Mouse (Mus musculus): ENCODE results near the gene Lyst. TPM values are rescaled to one million over a fixed set of nuclear protein-coding genes. Genes with fewer than 3 reads are reported as not detected.
"Not testable (repeated sequence)": the region's sequence is repeated elsewhere in the genome, so short reads cannot be mapped to it uniquely, and the experiment has no call there.

The Lyst gene
- polyA plus RNA-seq, 2 experiments: 4.1 to 4.7 TPM

DNA sequence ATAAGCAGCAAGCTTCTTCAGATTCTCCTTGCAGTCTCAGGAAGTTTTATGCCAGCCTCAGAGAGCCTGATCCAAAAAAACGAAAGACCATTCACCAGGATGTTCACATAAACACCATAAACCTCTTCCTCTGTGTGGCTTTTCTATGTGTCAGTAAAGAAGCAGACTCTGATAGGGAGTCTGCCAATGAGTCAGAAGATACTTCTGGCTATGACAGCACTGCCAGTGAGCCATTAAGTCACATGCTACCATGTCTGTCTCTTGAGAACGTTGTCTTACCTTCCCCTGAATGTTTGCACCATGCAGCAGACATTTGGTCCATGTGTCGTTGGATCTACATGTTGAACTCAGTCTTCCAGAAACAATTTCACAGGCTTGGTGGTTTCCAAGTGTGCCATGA lies 47.4 kb downstream of the Lyst start:
- no peak overlapping the region for H3K4me3 ChIP-seq (replicated peaks; ENCODE audit: low read length)
- no peaks in the 10 kb centered on the region for H3K9me3 ChIP-seq (ENCODE audit: control insufficient read depth, low read length)
- no peak overlapping the region for H3K27ac ChIP-seq (replicated peaks; ENCODE audit: low read depth, low read length)
- H3K36me3 ChIP-seq (ENCODE audit: control insufficient read depth, insufficient read depth, low read length): peaks cover 6% of the 10 kb centered on the region
- H3K27me3 ChIP-seq (ENCODE audit: control insufficient read depth, insufficient read depth, low read length): no peaks in the 10 kb centered on the region
- no peak overlapping the region for H3K4me2 ChIP-seq (replicated peaks; ENCODE audit: low read depth, low read length, severe bottlenecking)
- ATAC-seq (ENCODE audit: low FRiP score, low read depth) (no peak), DNase-seq (ENCODE audit: low spot score) (no peak)
- H3K9ac ChIP-seq (ENCODE audit: low read depth, low read length, severe bottlenecking): no peak overlapping the region
- H3K4me1 ChIP-seq (ENCODE audit: control insufficient read depth, insufficient read depth, low read length): no peaks in the 10 kb centered on the region
- no peak for TF ChIP-seq POLR2A (IDR thresholded peaks at IDR 0.05; ENCODE audit: borderline replicate concordance, extremely low read depth, insufficient read depth, insufficient read length)
- WGBS: 73% methylated on average over 3 of the region's 3 CpGs

DNA sequence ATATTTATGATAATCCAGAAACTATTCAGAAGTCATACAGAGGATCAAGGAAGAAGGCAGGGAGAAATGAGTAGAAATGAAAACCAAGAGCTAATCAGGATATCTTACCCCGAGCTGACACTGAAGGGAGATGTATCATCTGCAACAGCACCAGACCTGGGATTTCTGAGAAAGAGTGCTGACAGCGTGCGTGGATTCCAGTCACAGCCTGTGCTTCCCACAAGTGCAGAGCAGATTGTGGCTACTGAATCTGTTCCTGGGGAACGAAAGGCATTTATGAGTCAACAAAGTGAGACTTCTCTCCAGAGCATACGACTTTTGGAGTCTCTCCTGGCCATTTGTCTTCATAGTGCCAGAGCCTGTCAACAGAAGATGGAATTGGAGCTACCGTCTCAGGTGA lies 47.8 kb downstream of the Lyst start:
- Histone ChIP-seq H3K9ac (ENCODE audit: low read depth, low read length, severe bottlenecking) (no peak overlapping the region), H3K27me3 (ENCODE audit: control insufficient read depth, insufficient read depth, low read length) (no peaks in the 10 kb centered on the region), H3K4me3 (replicated peaks; ENCODE audit: low read length) (no peak overlapping the region), H3K9me3 (ENCODE audit: control insufficient read depth, low read length) (no peaks in the 10 kb centered on the region), H3K36me3 (ENCODE audit: control insufficient read depth, insufficient read depth, low read length) (peaks cover 6% of the 10 kb centered on the region), H3K4me2 (replicated peaks; ENCODE audit: low read depth, low read length, severe bottlenecking) (no peak overlapping the region), H3K27ac (replicated peaks; ENCODE audit: low read depth, low read length) (no peak overlapping the region), H3K4me1 (ENCODE audit: control insufficient read depth, insufficient read depth, low read length) (no peaks in the 10 kb centered on the region)
- no peak for TF ChIP-seq POLR2A (IDR thresholded peaks at IDR 0.05; ENCODE audit: borderline replicate concordance, extremely low read depth, insufficient read depth, insufficient read length)
- ATAC-seq (ENCODE audit: low FRiP score, low read depth) (no peak), DNase-seq (ENCODE audit: low spot score) (no peak)
- WGBS: 79% methylated on average over 6 of the region's 6 CpGs

GRCm38 (mm10) chr13:13638725-13639124 lies 48.5 kb downstream of the Lyst start:
- no peak for TF ChIP-seq POLR2A (IDR thresholded peaks at IDR 0.05; ENCODE audit: borderline replicate concordance, extremely low read depth, insufficient read depth, insufficient read length)
- no peak overlapping the region for H3K9ac ChIP-seq (ENCODE audit: low read depth, low read length, severe bottlenecking)
- no peaks in the 10 kb centered on the region for H3K4me1 ChIP-seq (ENCODE audit: control insufficient read depth, insufficient read depth, low read length)
- H3K4me2 ChIP-seq (replicated peaks; ENCODE audit: low read depth, low read length, severe bottlenecking): no peak overlapping the region
- 86% methylated on average over 4 of the region's 4 CpGs for WGBS
- no peak overlapping the region for H3K4me3 ChIP-seq (replicated peaks; ENCODE audit: low read length)
- no peaks in the 10 kb centered on the region for H3K9me3 ChIP-seq (ENCODE audit: control insufficient read depth, low read length)
- no peak overlapping the region for H3K27ac ChIP-seq (replicated peaks; ENCODE audit: low read depth, low read length)
- H3K27me3 ChIP-seq (ENCODE audit: control insufficient read depth, insufficient read depth, low read length): no peaks in the 10 kb centered on the region
- DNase-seq (ENCODE audit: low spot score): no peak
- peaks cover 6% of the 10 kb centered on the region for H3K36me3 ChIP-seq (ENCODE audit: control insufficient read depth, insufficient read depth, low read length)
- ATAC-seq (ENCODE audit: low FRiP score, low read depth): no peak

GRCm38 (mm10) chr13:13647296-13647695 lies 57.1 kb downstream of the Lyst start:
- ATAC-seq (ENCODE audit: low FRiP score, low read depth) (no peak), DNase-seq (ENCODE audit: low spot score) (no peak)
- H3K27ac ChIP-seq (replicated peaks; ENCODE audit: low read depth, low read length): no peak overlapping the region
- H3K27me3 ChIP-seq (ENCODE audit: control insufficient read depth, insufficient read depth, low read length): no peaks in the 10 kb centered on the region
- TF ChIP-seq POLR2A (IDR thresholded peaks at IDR 0.05; ENCODE audit: borderline replicate concordance, extremely low read depth, insufficient read depth, insufficient read length): no peak
- no peak overlapping the region for H3K9ac ChIP-seq (ENCODE audit: low read depth, low read length, severe bottlenecking)
- no peaks in the 10 kb centered on the region for H3K36me3 ChIP-seq (ENCODE audit: control insufficient read depth, insufficient read depth, low read length)
- H3K4me2 ChIP-seq (replicated peaks; ENCODE audit: low read depth, low read length, severe bottlenecking): no peak overlapping the region
- no peaks in the 10 kb centered on the region for H3K4me1 ChIP-seq (ENCODE audit: control insufficient read depth, insufficient read depth, low read length)
- H3K4me3 ChIP-seq (replicated peaks; ENCODE audit: low read length): no peak overlapping the region
- WGBS: 81% methylated on average over 3 of the region's 3 CpGs
- no peaks in the 10 kb centered on the region for H3K9me3 ChIP-seq (ENCODE audit: control insufficient read depth, low read length)

- WGBS: 92% methylated on average over 3 of the region's 3 CpGs
These were observed 65.3 kb downstream of the Lyst start for GRCm38 (mm10) chr13:13655453-13655852.

GRCm38 (mm10) chr13:13666103-13666502 lies 75.9 kb downstream of the Lyst start:
- H3K27me3 ChIP-seq (ENCODE audit: control insufficient read depth, insufficient read depth, low read length); H3K4me2 ChIP-seq (replicated peaks; ENCODE audit: low read depth, low read length, severe bottlenecking); H3K9me3 ChIP-seq (ENCODE audit: control insufficient read depth, low read length); ATAC-seq (ENCODE audit: low FRiP score, low read depth); H3K36me3 ChIP-seq (ENCODE audit: control insufficient read depth, insufficient read depth, low read length); DNase-seq (ENCODE audit: low spot score); H3K27ac ChIP-seq (replicated peaks; ENCODE audit: low read depth, low read length); H3K4me1 ChIP-seq (ENCODE audit: control insufficient read depth, insufficient read depth, low read length); H3K9ac ChIP-seq (ENCODE audit: low read depth, low read length, severe bottlenecking); H3K4me3 ChIP-seq (replicated peaks; ENCODE audit: low read length): not testable (repeated sequence)
- WGBS: 74% methylated on average over 2 of the region's 2 CpGs

More at GRCm38 (mm10) chr13:13655453-13655852, 65.3 kb downstream of the Lyst start:
- no peak for TF ChIP-seq POLR2A (IDR thresholded peaks at IDR 0.05; ENCODE audit: borderline replicate concordance, extremely low read depth, insufficient read depth, insufficient read length)
- H3K9ac ChIP-seq (ENCODE audit: low read depth, low read length, severe bottlenecking): no peak overlapping the region
- H3K27ac ChIP-seq (replicated peaks; ENCODE audit: low read depth, low read length): no peak overlapping the region
- no peak overlapping the region for H3K4me2 ChIP-seq (replicated peaks; ENCODE audit: low read depth, low read length, severe bottlenecking)
- no peaks in the 10 kb centered on the region for H3K9me3 ChIP-seq (ENCODE audit: control insufficient read depth, low read length)
- no peak overlapping the region for H3K4me3 ChIP-seq (replicated peaks; ENCODE audit: low read length)
- no peaks in the 10 kb centered on the region for H3K27me3 ChIP-seq (ENCODE audit: control insufficient read depth, insufficient read depth, low read length)
- no peaks in the 10 kb centered on the region for H3K4me1 ChIP-seq (ENCODE audit: control insufficient read depth, insufficient read depth, low read length)
- DNase-seq (ENCODE audit: low spot score) (no peak), ATAC-seq (ENCODE audit: low FRiP score, low read depth) (no peak)
- peaks cover 6% of the 10 kb centered on the region; the same call in 1 of the 2 replicates for H3K36me3 ChIP-seq (ENCODE audit: control insufficient read depth, insufficient read depth, low read length)

Data from limb, embryonic 14.5 days (tissue).